Mouse (Mus musculus): ENCODE measurements around the gene Ttyh3. TPM values are rescaled to one million over a fixed set of nuclear protein-coding genes. Genes with fewer than 3 reads are reported as not detected.

Gene Ttyh3
- total RNA-seq (2023): 103 to 111 TPM (median 110 TPM) in 4 replicates

GRCm38 (mm10) chr5:140648519-140649100 lies at the start of gene Ttyh3:
Gene Ttyh3 (minus strand): TSS chr5:140649031.

GRCm38 (mm10) chr5:140607001-140607835 lies 41.6 kb downstream of the Ttyh3 start, which contains the start of gene Lfng:
Gene Lfng (plus strand): TSS chr5:140607320.

Other genes with a start within 250 kb of the Ttyh3 start
- gene Eif3b, start 229.7 kb downstream of the Ttyh3 start, total RNA-seq (2023): 109 to 125 TPM (median 116 TPM) in 4 replicates
- gene Gm4869, start 203.4 kb downstream of the Ttyh3 start, total RNA-seq (2023): 0.24 TPM in 1 of 4 replicates, not detected in the others
- 16.8 to 20.2 TPM (median 19.0 TPM) in 4 replicates for gene Chst12, start 143.5 kb downstream of the Ttyh3 start, total RNA-seq (2023)
- not detected in 4 replicates for gene Grifin, start 84.0 kb downstream of the Ttyh3 start, total RNA-seq (2023)
- gene Lfng, start 41.7 kb downstream of the Ttyh3 start, total RNA-seq (2023): 22.3 to 28.2 TPM (median 26.6 TPM) in 4 replicates
- 30.4 to 32.8 TPM (median 32.3 TPM) in 4 replicates for gene Iqce, start 53.3 kb upstream of the Ttyh3 start, total RNA-seq (2023)
- 24.3 to 26.1 TPM (median 24.8 TPM) in 4 replicates for gene Brat1, start 56.0 kb upstream of the Ttyh3 start, total RNA-seq (2023)
- gene Amz1, start 75.1 kb upstream of the Ttyh3 start, total RNA-seq (2023): 6.1 to 11.7 TPM (median 7.9 TPM) in 4 replicates
- 26.8 to 30.5 TPM (median 27.8 TPM) in 4 replicates for gene Gna12, start 181.4 kb upstream of the Ttyh3 start, total RNA-seq (2023)

Data from B cell, adult 62 days (primary cell).